Mouse (Mus musculus): Measurements from ENCODE around the gene Gm2888. TPM values are rescaled to one million over a fixed set of nuclear protein-coding genes. Genes with fewer than 3 reads are reported as not detected.
"Not testable (repeated sequence)": the region's sequence is repeated elsewhere in the genome, so short reads cannot be mapped to it uniquely, and the experiment has no call there.

The Gm2888 gene
- polyA plus RNA-seq (2015; fragmentation: Nextera tagmentation; extraction: Ambion mirVana), result not detected in 2 replicates

- ATAC-seq (ENCODE audit: low read depth); H3K27ac ChIP-seq (ENCODE audit: low read length); H3K4me1 ChIP-seq (ENCODE audit: control insufficient read depth, low read depth, low read length); H3K4me2 ChIP-seq (ENCODE audit: low read depth, low read length); H3K36me3 ChIP-seq (ENCODE audit: control insufficient read depth, insufficient read depth); H3K27me3 ChIP-seq (ENCODE audit: control insufficient read depth, insufficient read depth, low read depth, low read length); H3K9me3 ChIP-seq (replicated peaks; ENCODE audit: control insufficient read depth, low read length); H3K9ac ChIP-seq (ENCODE audit: low read depth, low read length); H3K4me3 ChIP-seq (ENCODE audit: low read depth, low read length): not testable (repeated sequence)
- 40% methylated on average over 2 of the region's 3 CpGs for WGBS (ENCODE audit: insufficient replicate concordance)
These were observed at the start of gene Gm2888 for GRCm38 (mm10) chr14:3029702-3030101. Gm2888 (plus strand) TSS chr14:3030002.

- not testable (repeated sequence) for H3K4me1 ChIP-seq (ENCODE audit: control insufficient read depth, low read depth, low read length); H3K9me3 ChIP-seq (replicated peaks; ENCODE audit: control insufficient read depth, low read length); H3K27me3 ChIP-seq (ENCODE audit: control insufficient read depth, insufficient read depth, low read depth, low read length); H3K27ac ChIP-seq (ENCODE audit: low read length); H3K9ac ChIP-seq (ENCODE audit: low read depth, low read length); H3K36me3 ChIP-seq (ENCODE audit: control insufficient read depth, insufficient read depth); H3K4me2 ChIP-seq (ENCODE audit: low read depth, low read length); ATAC-seq (ENCODE audit: low read depth)
- 5% methylated on average over 19 of the region's 40 CpGs for WGBS (ENCODE audit: insufficient replicate concordance)
- 0 out of 2 replicates have a peak within 1 kb of the TSS, but pooled peaks have one; percentile 13 for H3K4me3 ChIP-seq (ENCODE audit: low read depth, low read length)
These were observed 19.1 kb downstream of the Gm2888 start, which contains the start of gene Gm2897 for GRCm38 (mm10) chr14:3048727-3049512. Gm2897 (plus strand) TSS chr14:3049285.

- not testable (repeated sequence) for H3K27ac ChIP-seq (ENCODE audit: low read length); H3K4me1 ChIP-seq (ENCODE audit: control insufficient read depth, low read depth, low read length); H3K9ac ChIP-seq (ENCODE audit: low read depth, low read length); H3K4me2 ChIP-seq (ENCODE audit: low read depth, low read length); H3K9me3 ChIP-seq (replicated peaks; ENCODE audit: control insufficient read depth, low read length); H3K36me3 ChIP-seq (ENCODE audit: control insufficient read depth, insufficient read depth); ATAC-seq (ENCODE audit: low read depth); H3K27me3 ChIP-seq (ENCODE audit: control insufficient read depth, insufficient read depth, low read depth, low read length)
- whole genome bisulfite sequencing (ENCODE audit: insufficient replicate concordance), result under 1% methylated on average over 13 of the region's 20 CpGs
- 0 out of 2 replicates have a peak overlapping the region, but pooled peaks have one; percentile 13 for H3K4me3 ChIP-seq (ENCODE audit: low read depth, low read length)
These were observed 19.7 kb downstream of the Gm2888 start for GRCm38 (mm10) chr14:3049513-3049800.

GRCm38 (mm10) chr14:3050087-3050486, 20.3 kb downstream of the Gm2888 start:
- H3K27ac ChIP-seq (ENCODE audit: low read length); H3K27me3 ChIP-seq (ENCODE audit: control insufficient read depth, insufficient read depth, low read depth, low read length); H3K4me1 ChIP-seq (ENCODE audit: control insufficient read depth, low read depth, low read length); H3K9ac ChIP-seq (ENCODE audit: low read depth, low read length); H3K9me3 ChIP-seq (replicated peaks; ENCODE audit: control insufficient read depth, low read length); H3K4me2 ChIP-seq (ENCODE audit: low read depth, low read length); H3K36me3 ChIP-seq (ENCODE audit: control insufficient read depth, insufficient read depth); ATAC-seq (ENCODE audit: low read depth); H3K4me3 ChIP-seq (ENCODE audit: low read depth, low read length): not testable (repeated sequence)
- 3% methylated on average over 5 of the region's 8 CpGs for WGBS (ENCODE audit: insufficient replicate concordance)

Other genes with a start within 250 kb of the Gm2888 start
- 0.13 TPM in 1 of 2 replicates, not detected in the other for gene Gm2897, start 19.3 kb downstream of the Gm2888 start, polyA plus RNA-seq (2015; fragmentation: Nextera tagmentation; extraction: Ambion mirVana)
- not detected in 2 replicates for gene Gm10340, start 104.0 kb downstream of the Gm2888 start, polyA plus RNA-seq (2015; fragmentation: Nextera tagmentation; extraction: Ambion mirVana)
- not detected in 2 replicates for gene Gm5795, start 158.3 kb downstream of the Gm2888 start, polyA plus RNA-seq (2015; fragmentation: Nextera tagmentation; extraction: Ambion mirVana)
- gene D830030K20Rik, start 178.5 kb downstream of the Gm2888 start, polyA plus RNA-seq (2015; fragmentation: Nextera tagmentation; extraction: Ambion mirVana), result 0.25 and 0.58 TPM in 2 replicates

Data from liver, embryonic 16.5 days (tissue).